8 mouse cellular contexts compared by ENCODE assay signal in genomic region chr6:134919511-134920189, GRCm38 (mm10). TPM values are rescaled to one million over a fixed set of nuclear protein-coding genes. Genes with fewer than 3 reads are reported as not detected.
DNase-seq lines count a peak whose midpoint lies in the region; ATAC-seq and TF ChIP-seq lines count a peak whose summit lies in the region.

No protein-coding gene starts in this region.

- WGBS in heart, embryonic 13.5 days, result 3% methylated on average over 37 of the region's 37 CpGs
- WGBS in forebrain, embryonic 15.5 days, result 2% methylated on average over 37 of the region's 37 CpGs
- 7% methylated on average over 37 of the region's 37 CpGs for WGBS in liver, embryonic 13.5 days (ENCODE audit: insufficient replicate concordance)
- WGBS in stomach, embryonic 16.5 days, result 6% methylated on average over 37 of the region's 37 CpGs

- H3K4me1 ChIP-seq in heart, embryonic 13.5 days, result peaks cover 36% of the 10 kb centered on the region
- H3K4me1 ChIP-seq in ES-E14 (ENCODE audit: control insufficient read depth in 2 of 2, insufficient read depth in 2 of 2, low read length in 2 of 2, poor library complexity in 1 of 2), result peaks cover 6 to 11% of the 10 kb centered on the region in 2 experiments; a peak in 2 of 4 replicates
- H3K4me1 ChIP-seq in forebrain, embryonic 15.5 days, result peaks cover 43% of the 10 kb centered on the region
- H3K4me1 ChIP-seq in liver, embryonic 13.5 days (replicated peaks), result peaks cover 67% of the 10 kb centered on the region
- peaks cover 26% of the 10 kb centered on the region for H3K4me1 ChIP-seq in stomach, embryonic 16.5 days (ENCODE audit: control insufficient read depth, insufficient read depth, low read length)

- DNase-seq in heart, postnatal 10 days, result no peak
- no peak for DNase-seq in ES-E14 (ENCODE audit: low read depth, low spot score)
- DNase-seq in liver, embryonic 13.5 days, result no peak
- DNase-seq in MN1 (ENCODE audit: low spot score), result no peak
- DNase-seq in testis, postnatal 10 days (ENCODE audit: low spot score), result no peak

- H3K36me3 ChIP-seq in heart, embryonic 13.5 days, result peaks cover 20% of the 10 kb centered on the region
- no peaks in the 10 kb centered on the region; the same call in 1 of the 2 replicates for H3K36me3 ChIP-seq in ES-E14 (ENCODE audit: control insufficient read depth, insufficient read depth, low read length, poor library complexity, severe bottlenecking)
- H3K36me3 ChIP-seq in forebrain, embryonic 15.5 days, result no peaks in the 10 kb centered on the region
- peaks cover 16% of the 10 kb centered on the region for H3K36me3 ChIP-seq in liver, embryonic 13.5 days
- no peaks in the 10 kb centered on the region for H3K36me3 ChIP-seq in stomach, embryonic 16.5 days (ENCODE audit: control insufficient read depth, insufficient read depth, low read length)

- H3K4me2 ChIP-seq in heart, embryonic 13.5 days, result peak overlapping the region; percentile 95
- H3K4me2 ChIP-seq in forebrain, embryonic 15.5 days (replicated peaks), result peak overlapping the region; percentile 83
- H3K4me2 ChIP-seq in liver, embryonic 13.5 days, result peak overlapping the region; percentile 100
- H3K4me2 ChIP-seq in stomach, embryonic 16.5 days (ENCODE audit: low read depth, low read length), result peak overlapping the region; percentile 90

- ATAC-seq in heart, embryonic 13.5 days (ENCODE audit: extremely low read depth, insufficient number of reproducible peaks, low FRiP score, low TSS enrichment), result peak; percentile 49; the same call in 1 of the 2 replicates
- ATAC-seq in forebrain, embryonic 15.5 days (replicated peaks), result peak; percentile 78
- peak; percentile 40 for ATAC-seq in liver, embryonic 13.5 days (ENCODE audit: low read depth)
- ATAC-seq in stomach, embryonic 16.5 days (ENCODE audit: insufficient read depth, low FRiP score), result peak; percentile 0; the same call in 1 of the 2 replicates

- in situ Hi-C loops in ES-E14 (cut with MboI; ENCODE audit: low sequenced_read_pairs in 2 of 2, unreplicated experiment in 2 of 2), result no loop called here

- H3K9ac ChIP-seq in heart, embryonic 13.5 days, result peak overlapping the region; percentile 98
- H3K9ac ChIP-seq in ES-E14 (ENCODE audit: insufficient read depth, low read depth, low read length, poor library complexity, severe bottlenecking), result peak overlapping the region; percentile 76
- H3K9ac ChIP-seq in forebrain, embryonic 15.5 days (replicated peaks), result peak overlapping the region; percentile 86
- peak overlapping the region; percentile 97 for H3K9ac ChIP-seq in liver, embryonic 13.5 days
- peak overlapping the region; percentile 96 for H3K9ac ChIP-seq in stomach, embryonic 16.5 days (ENCODE audit: low read length)

- H3K4me3 ChIP-seq in heart, embryonic 13.5 days, result peak overlapping the region; percentile 97
- H3K4me3 ChIP-seq in ES-E14 (ENCODE audit: insufficient read depth in 1 of 2, low read depth in 1 of 2, low read length in 2 of 2, poor library complexity in 1 of 2, severe bottlenecking in 1 of 2), result peak overlapping the region; percentile 92 to 97
- H3K4me3 ChIP-seq in forebrain, embryonic 15.5 days, result peak overlapping the region; percentile 90
- H3K4me3 ChIP-seq in liver, embryonic 13.5 days (replicated peaks), result peak overlapping the region; percentile 94
- H3K4me3 ChIP-seq in stomach, embryonic 16.5 days (replicated peaks; ENCODE audit: low read length), result peak overlapping the region; percentile 98

- H3K27ac ChIP-seq in heart, embryonic 13.5 days (replicated peaks), result peak overlapping the region; percentile 99
- H3K27ac ChIP-seq in ES-E14 (ENCODE audit: insufficient read depth, low read depth, low read length, poor library complexity, severe bottlenecking), result peak overlapping the region; percentile 54; the same call in 1 of the 2 replicates
- peak overlapping the region; percentile 100 for H3K27ac ChIP-seq in forebrain, embryonic 15.5 days (replicated peaks)
- peak overlapping the region; percentile 98 for H3K27ac ChIP-seq in liver, embryonic 13.5 days
- H3K27ac ChIP-seq in stomach, embryonic 16.5 days (ENCODE audit: low read length), result peak overlapping the region; percentile 98

- H3K27me3 ChIP-seq in heart, embryonic 13.5 days (replicated peaks), result 0 out of 2 replicates have a peak, but pooled peaks cover 3% of the 10 kb centered on the region
- no peaks in the 10 kb centered on the region for H3K27me3 ChIP-seq in forebrain, embryonic 15.5 days
- H3K27me3 ChIP-seq in liver, embryonic 13.5 days, result peaks cover 9% of the 10 kb centered on the region; the same call in 1 of the 2 replicates
- no peaks in the 10 kb centered on the region for H3K27me3 ChIP-seq in stomach, embryonic 16.5 days (ENCODE audit: control insufficient read depth, insufficient read depth, low read length)

- no peaks in the 10 kb centered on the region for H3K9me3 ChIP-seq in heart, embryonic 13.5 days
- no peaks in the 10 kb centered on the region for H3K9me3 ChIP-seq in ES-E14 (ENCODE audit: control insufficient read depth, insufficient read depth, low read depth, low read length)
- no peaks in the 10 kb centered on the region for H3K9me3 ChIP-seq in forebrain, embryonic 15.5 days
- H3K9me3 ChIP-seq in liver, embryonic 13.5 days (replicated peaks), result no peaks in the 10 kb centered on the region
- no peaks in the 10 kb centered on the region for H3K9me3 ChIP-seq in stomach, embryonic 16.5 days (replicated peaks; ENCODE audit: control insufficient read depth, low read length)

- intact Hi-C loops in heart, postnatal 10 days (cut with DNase I), result loop anchor here (1.0 to 5.0 kb wide), 6 partner anchors 9 to 1628 kb away; partner anchors contain the start of genes Dusp16 and Gpr19

TF ChIP-seq in ES-E14, 5 proteins besides CTCF, POLR2A, EP300 and RAD21:
- TF ChIP-seq HCFC1 (IDR thresholded peaks at IDR 0.05; ENCODE audit: borderline replicate concordance, insufficient read depth, low read length), result peak; percentile 19; the same call in 1 of the 2 replicates
- no peak for TF ChIP-seq ZC3H11A (IDR thresholded peaks at IDR 0.05; ENCODE audit: borderline replicate concordance, low read depth, low read length)

RNA-seq across cellular contexts. Expression of gene Cdkn1b, which starts 0.6 kb away (rescaled TPM):
- polyA plus RNA-seq in heart, embryonic 13.5 days (2015; fragmentation: Nextera tagmentation; extraction: Ambion mirVana), result 14.4 and 17.4 TPM in 2 replicates
- total RNA-seq in heart, postnatal 10 days (2021), result 10 to 100 TPM; 45.1 to 53.5 TPM
- 10.7 and 15.4 TPM in 2 replicates for total RNA-seq in ES-E14 (2012; rRNA removed)
- polyA plus RNA-seq in forebrain, embryonic 15.5 days (2015; fragmentation: Nextera tagmentation; extraction: Ambion mirVana), result 52.4 and 55.1 TPM in 2 replicates
- 13.0 and 14.2 TPM in 2 replicates for polyA plus RNA-seq in liver, embryonic 13.5 days (2015; fragmentation: Nextera tagmentation; extraction: Ambion mirVana)
- polyA plus RNA-seq in stomach, embryonic 16.5 days (2015; fragmentation: Nextera tagmentation; extraction: Ambion mirVana), result 15.5 and 17.7 TPM in 2 replicates

RNA-seq across cellular contexts. Expression of gene Gpr19, which starts 21.3 kb away (rescaled TPM):
- polyA plus RNA-seq in heart, embryonic 13.5 days (2015; fragmentation: Nextera tagmentation; extraction: Ambion mirVana), result 8.5 and 8.6 TPM in 2 replicates
- total RNA-seq in heart, postnatal 10 days (2021), result 1 to 10 TPM; 4.3 to 4.8 TPM
- 34.7 and 36.3 TPM in 2 replicates for total RNA-seq in ES-E14 (2012; rRNA removed)
- 47.7 and 48.1 TPM in 2 replicates for polyA plus RNA-seq in forebrain, embryonic 15.5 days (2015; fragmentation: Nextera tagmentation; extraction: Ambion mirVana)
- polyA plus RNA-seq in liver, embryonic 13.5 days (2015; fragmentation: Nextera tagmentation; extraction: Ambion mirVana), result 5.3 and 6.0 TPM in 2 replicates
- 9.7 and 10.5 TPM in 2 replicates for polyA plus RNA-seq in stomach, embryonic 16.5 days (2015; fragmentation: Nextera tagmentation; extraction: Ambion mirVana)

Comparison
In these comparisons a context has a peak if more than half of its experiments do, and no peak if none do; other contexts are left out.
1. ATAC-seq: peak in every context shown above with its lines; median percentile 78 in forebrain, embryonic 15.5 days; 49 in heart, embryonic 13.5 days; 40 in liver, embryonic 13.5 days; 0 in stomach, embryonic 16.5 days.